Mouse (Mus musculus) neural tube, embryonic 15.5 days (tissue): ENCODE data around the gene Isoc2a. TPM values are rescaled to one million over a fixed set of nuclear protein-coding genes. Genes with fewer than 3 reads are reported as not detected.
A peak's percentile ranks its signal among the peaks of the same experiment; 100 is the strongest.

Source experiments
- ATAC-seq: fragments of 200-750 bp; cut with Nextera tagmentation; 2 replicates; pipeline ENCODE4 v1.8.0; 2017; ENCODE audit warnings: mild to moderate bottlenecking, moderate TSS enrichment, moderate library complexity; ENCODE audit not compliant: low FRiP score
- H3K27ac ChIP-seq: fragments of 300-500 bp; sonication (generic); replicated peaks from 2 replicates; pipeline ENCODE4 v1.5.1; 2015; ENCODE audit warnings: mild to moderate bottlenecking, inconsistent platforms
- H3K27me3 ChIP-seq: fragments of 300-500 bp; sonication (generic); replicated peaks from 2 replicates; pipeline ENCODE4 v1.6.1; 2015; ENCODE audit warnings: inconsistent platforms
- H3K36me3 ChIP-seq: fragments of 300-500 bp; sonication (generic); 2 replicates; pipeline ENCODE4 v1.6.1; 2015; ENCODE audit warnings: inconsistent platforms
- H3K4me1 ChIP-seq: fragments of 300-500 bp; sonication (generic); 2 replicates; pipeline ENCODE4 v1.6.1; 2015; ENCODE audit warnings: inconsistent platforms
- H3K4me2 ChIP-seq: fragments of 300-500 bp; sonication (generic); 2 replicates; pipeline ENCODE4 v1.6.1; 2015; ENCODE audit warnings: inconsistent platforms, mild to moderate bottlenecking, moderate library complexity
- H3K4me3 ChIP-seq: fragments of 300-500 bp; sonication (generic); replicated peaks from 2 replicates; pipeline ENCODE4 v1.5.1; 2015; ENCODE audit warnings: mild to moderate bottlenecking, inconsistent platforms
- H3K9ac ChIP-seq: fragments of 300-500 bp; sonication (generic); replicated peaks from 2 replicates; pipeline ENCODE4 v1.6.1; 2015; ENCODE audit warnings: mild to moderate bottlenecking, inconsistent platforms
- H3K9me3 ChIP-seq: fragments of 300-500 bp; sonication (generic); replicated peaks from 2 replicates; pipeline ENCODE4 v1.6.1; 2016; ENCODE audit warnings: inconsistent platforms
- WGBS: fragments of 180-500 bp; shearing (Covaris S2); methylation state at CpG from one replicate; pipeline ENCODE4 v1.1.7; 2015; ENCODE audit warnings: mixed read lengths; 5-methylcytosine and 5-hydroxymethylcytosine counted together
- polyA plus RNA-seq: library from polyadenylated mRNA; unstranded; fragments of >200 nt; fragmentation: Nextera tagmentation; extraction: Ambion mirVana; gene quantifications from 2 replicates; pipeline ENCODE4 v1.2.1, GENCODE M21; 2015

Gene Isoc2a
- polyA plus RNA-seq, 1 experiment from 2014 or later = 0.51 TPM

DNA sequence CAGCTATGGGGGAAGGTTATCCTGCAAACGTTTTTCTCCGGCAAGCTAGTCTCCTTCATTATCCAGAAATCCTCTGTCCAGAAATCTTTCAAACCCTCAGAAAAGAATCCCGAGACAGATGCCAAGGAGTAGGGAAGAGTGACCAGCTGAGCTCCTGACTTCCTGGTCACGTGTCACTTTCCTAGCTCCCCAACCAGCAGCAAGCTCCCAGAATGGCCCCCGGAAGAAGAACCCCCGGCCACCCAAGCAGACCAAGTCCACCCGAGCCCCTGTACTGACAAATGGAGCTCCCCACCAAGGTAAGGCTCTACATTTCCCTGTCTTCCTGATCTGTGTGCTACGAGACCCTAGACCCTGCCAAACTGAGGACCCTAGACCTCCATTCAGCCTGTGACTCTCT is 50.8 kb downstream of the Isoc2a start:
- H3K27me3 ChIP-seq = no peaks in the 10 kb centered on the region
- no peak overlapping the region for H3K4me2 ChIP-seq
- WGBS = 69% methylated on average over 8 of the region's 8 CpGs
- H3K4me1 ChIP-seq = peaks cover 37% of the 10 kb centered on the region
- no peak overlapping the region for H3K27ac ChIP-seq
- H3K9me3 ChIP-seq = no peaks in the 10 kb centered on the region
- no peak overlapping the region for H3K9ac ChIP-seq
- ATAC-seq = no peak
- H3K4me3 ChIP-seq = no peak overlapping the region
- H3K36me3 ChIP-seq = no peaks in the 10 kb centered on the region

DNA sequence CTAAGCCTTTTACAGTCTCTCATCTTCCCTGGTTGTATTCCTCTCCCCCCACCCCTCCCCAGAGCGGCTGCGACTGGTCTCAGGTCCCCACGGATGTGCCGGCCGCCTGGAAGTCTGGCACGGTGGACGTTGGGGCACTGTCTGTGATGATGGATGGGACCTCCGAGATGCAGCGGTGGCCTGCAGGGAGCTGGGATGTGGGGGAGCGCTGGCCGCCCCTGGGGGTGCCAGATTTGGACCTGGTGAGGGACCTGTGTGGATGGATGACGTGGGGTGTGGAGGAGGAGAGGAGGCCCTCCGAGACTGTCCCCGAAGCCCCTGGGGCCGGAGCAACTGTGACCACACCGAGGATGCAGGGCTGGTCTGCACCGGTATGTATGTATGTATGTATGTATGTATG is 51.4 kb downstream of the Isoc2a start:
- ATAC-seq = no peak
- no peak overlapping the region for H3K27ac ChIP-seq
- 73% methylated on average over 17 of the region's 17 CpGs for WGBS
- H3K4me1 ChIP-seq = peaks cover 30% of the 10 kb centered on the region
- no peaks in the 10 kb centered on the region for H3K36me3 ChIP-seq
- H3K9ac ChIP-seq = no peak overlapping the region
- H3K4me2 ChIP-seq = no peak overlapping the region
- H3K27me3 ChIP-seq = no peaks in the 10 kb centered on the region
- no peaks in the 10 kb centered on the region for H3K9me3 ChIP-seq
- H3K4me3 ChIP-seq = no peak overlapping the region

DNA sequence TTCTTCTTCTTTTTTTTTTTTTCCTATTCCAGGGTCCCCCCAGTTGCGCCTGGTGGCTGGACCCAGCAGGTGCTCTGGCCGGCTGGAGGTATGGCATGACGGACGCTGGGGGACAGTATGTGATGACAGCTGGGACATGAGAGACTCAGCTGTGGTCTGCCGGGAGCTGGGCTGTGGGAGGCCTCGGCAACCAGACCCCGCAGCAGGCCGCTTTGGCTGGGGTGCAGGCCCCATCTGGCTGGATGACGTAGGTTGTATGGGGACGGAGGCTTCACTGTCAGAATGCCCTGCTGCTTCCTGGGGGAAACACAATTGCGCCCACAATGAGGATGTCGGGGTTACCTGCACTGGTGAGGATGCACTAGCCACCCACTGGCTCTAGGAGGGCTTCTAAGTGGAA is 56.1 kb downstream of the Isoc2a start:
- no peaks in the 10 kb centered on the region for H3K4me1 ChIP-seq
- no peaks in the 10 kb centered on the region for H3K9me3 ChIP-seq
- 56% methylated on average over 12 of the region's 12 CpGs for WGBS
- H3K27me3 ChIP-seq = no peaks in the 10 kb centered on the region
- ATAC-seq = no peak
- H3K9ac ChIP-seq = no peak overlapping the region
- H3K4me2 ChIP-seq = no peak overlapping the region
- H3K27ac ChIP-seq = no peak overlapping the region
- H3K4me3 ChIP-seq = no peak overlapping the region
- no peaks in the 10 kb centered on the region for H3K36me3 ChIP-seq

DNA sequence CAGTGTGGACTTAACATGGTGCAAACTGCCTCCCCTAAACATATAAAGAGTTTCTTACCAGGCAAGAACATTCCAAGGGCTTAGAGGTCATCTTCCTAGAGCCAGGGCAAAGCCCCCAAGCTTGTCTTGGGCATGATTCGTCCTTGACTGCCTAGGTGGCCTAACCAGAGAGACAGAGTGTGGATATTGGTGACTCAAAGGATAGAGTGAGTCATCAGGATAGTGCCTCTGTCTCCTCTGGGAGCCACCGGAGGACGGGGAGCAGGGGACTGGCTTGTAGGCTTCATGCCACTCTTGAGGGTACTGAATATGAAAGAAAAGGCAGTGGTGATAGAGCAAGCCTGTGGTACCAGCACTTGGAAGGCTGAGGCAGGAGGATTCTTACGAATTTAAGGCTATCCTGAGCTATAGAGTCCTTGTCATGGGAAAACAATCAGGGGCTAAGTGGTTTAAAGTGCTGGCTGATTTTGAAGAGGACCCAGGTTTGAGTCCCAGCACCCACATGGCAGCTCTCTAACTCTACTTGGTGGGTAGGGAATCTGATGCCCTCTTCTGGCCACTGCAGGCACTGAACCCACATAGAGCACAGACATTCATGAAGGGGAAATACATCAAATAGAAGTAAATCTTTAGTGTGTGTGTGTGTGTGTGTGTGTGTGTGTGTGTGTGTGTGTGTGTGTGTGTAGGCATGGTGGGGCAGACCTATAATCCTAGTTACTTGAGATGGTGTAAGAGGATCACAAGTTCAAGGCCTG is 57.4 kb downstream of the Isoc2a start:
- WGBS = 84% methylated on average over 4 of the region's 4 CpGs

DNA sequence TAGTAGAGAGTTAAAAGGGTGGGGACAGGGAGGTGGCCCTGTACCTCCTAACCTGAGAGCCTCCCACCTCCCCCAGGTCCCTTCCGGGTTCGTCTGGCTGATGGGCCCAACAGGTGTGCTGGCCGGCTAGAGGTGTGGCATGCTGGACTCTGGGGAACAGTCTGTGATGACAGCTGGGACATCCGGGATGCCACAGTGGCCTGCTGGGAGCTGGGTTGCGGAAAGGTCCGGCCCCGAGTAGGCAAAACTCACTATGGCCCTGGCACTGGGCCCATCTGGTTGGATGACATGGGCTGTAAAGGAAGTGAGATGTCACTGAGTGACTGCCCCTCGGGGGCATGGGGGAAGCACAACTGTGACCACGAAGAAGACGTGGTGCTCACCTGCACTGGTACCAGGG is 59.9 kb downstream of the Isoc2a start:
- H3K36me3 ChIP-seq = no peaks in the 10 kb centered on the region
- no peak overlapping the region for H3K4me2 ChIP-seq
- 81% methylated on average over 10 of the region's 10 CpGs for WGBS
- H3K4me1 ChIP-seq = no peaks in the 10 kb centered on the region
- no peaks in the 10 kb centered on the region for H3K9me3 ChIP-seq
- ATAC-seq = no peak
- H3K4me3 ChIP-seq = no peak overlapping the region
- H3K9ac ChIP-seq = no peak overlapping the region
- no peak overlapping the region for H3K27ac ChIP-seq
- no peaks in the 10 kb centered on the region for H3K27me3 ChIP-seq

More for the DNA sequence above, 57.4 kb downstream of the Isoc2a start:
- Histone ChIP-seq H3K27me3 (no peaks in the 10 kb centered on the region), H3K9ac (no peak overlapping the region), H3K4me2 (no peak overlapping the region), H3K36me3 (no peaks in the 10 kb centered on the region), H3K4me3 (no peak overlapping the region), H3K9me3 (no peaks in the 10 kb centered on the region), H3K27ac (no peak overlapping the region), H3K4me1 (no peaks in the 10 kb centered on the region)
- no peak for ATAC-seq

DNA sequence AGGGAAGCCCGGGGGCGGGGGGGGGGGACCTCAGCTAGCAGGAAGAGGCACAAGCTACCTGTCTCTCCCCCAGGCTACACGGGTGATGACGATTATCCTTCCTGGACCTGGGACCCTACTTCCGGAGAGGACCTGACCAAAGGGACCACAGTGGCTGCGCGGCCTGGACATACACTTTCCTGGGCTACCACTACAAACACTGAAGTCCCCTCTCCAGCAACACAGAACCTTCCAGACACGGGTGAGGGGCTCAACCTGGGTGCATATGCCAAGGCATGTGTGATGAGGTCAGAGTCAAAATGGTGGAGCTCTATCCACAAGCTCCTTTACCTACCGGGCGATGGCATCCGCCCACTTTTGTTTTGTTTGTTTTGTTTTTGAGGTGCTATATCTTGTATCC is 60.4 kb downstream of the Isoc2a start:
- no peaks in the 10 kb centered on the region for H3K27me3 ChIP-seq
- H3K4me2 ChIP-seq = no peak overlapping the region
- H3K4me1 ChIP-seq = no peaks in the 10 kb centered on the region
- 79% methylated on average over 11 of the region's 11 CpGs for WGBS
- no peaks in the 10 kb centered on the region for H3K9me3 ChIP-seq
- ATAC-seq = no peak
- H3K27ac ChIP-seq = no peak overlapping the region
- no peak overlapping the region for H3K9ac ChIP-seq
- H3K36me3 ChIP-seq = no peaks in the 10 kb centered on the region
- no peak overlapping the region for H3K4me3 ChIP-seq

DNA sequence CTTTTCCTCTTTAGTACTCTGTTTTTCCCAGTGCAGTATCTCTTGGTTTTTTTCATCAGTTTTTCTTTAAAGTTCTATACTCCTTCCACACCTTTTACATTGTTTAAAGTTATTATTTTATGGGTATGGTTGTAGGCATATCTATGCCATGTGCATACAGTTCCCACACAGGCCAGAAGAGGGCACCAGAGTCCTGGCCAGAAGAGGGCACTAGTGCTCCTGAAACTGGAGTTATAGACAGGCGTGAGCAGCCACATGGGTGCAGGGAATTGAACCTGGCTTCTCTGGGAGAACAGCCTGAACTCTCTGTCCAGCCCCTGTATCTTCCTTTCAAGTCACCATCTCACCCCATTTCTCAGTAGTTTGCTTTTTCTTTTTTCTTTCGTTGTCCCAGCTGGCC is 61.5 kb downstream of the Isoc2a start:
- no peaks in the 10 kb centered on the region for H3K9me3 ChIP-seq
- 36% methylated on average over 2 of the region's 2 CpGs for WGBS
- H3K9ac ChIP-seq = no peak overlapping the region
- H3K27ac ChIP-seq = no peak overlapping the region
- no peak overlapping the region for H3K4me2 ChIP-seq
- H3K4me1 ChIP-seq = peaks cover 4% of the 10 kb centered on the region; the same call in 1 of the 2 replicates
- no peaks in the 10 kb centered on the region for H3K36me3 ChIP-seq
- no peak overlapping the region for H3K4me3 ChIP-seq
- ATAC-seq = no peak
- H3K27me3 ChIP-seq = no peaks in the 10 kb centered on the region

DNA sequence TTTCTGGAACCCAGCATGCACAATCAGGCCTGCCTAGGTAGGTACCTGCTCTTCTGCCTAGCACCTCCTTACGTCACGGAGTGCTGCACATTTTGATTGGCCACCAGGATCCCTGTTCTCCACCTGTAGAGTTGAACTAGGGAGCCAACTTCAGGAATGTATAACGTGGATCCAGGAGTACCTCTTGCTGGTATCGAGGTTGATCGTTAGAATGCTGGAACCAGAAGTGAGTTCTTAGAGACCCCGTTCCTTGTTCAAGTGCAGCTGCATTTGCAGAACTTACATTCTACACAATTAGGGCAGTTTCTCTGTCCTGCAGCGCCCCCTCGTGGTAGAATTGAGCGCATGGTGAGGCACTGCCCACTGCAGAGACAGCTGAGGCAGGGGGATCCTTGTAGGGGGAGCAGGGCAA is 63.1 kb downstream of the Isoc2a start:
- no peak overlapping the region for H3K27ac ChIP-seq
- no peak overlapping the region for H3K9ac ChIP-seq
- no peak overlapping the region for H3K4me3 ChIP-seq
- H3K36me3 ChIP-seq = no peaks in the 10 kb centered on the region
- peaks cover 6% of the 10 kb centered on the region; the same call in 1 of the 2 replicates for H3K4me1 ChIP-seq
- no peak overlapping the region for H3K4me2 ChIP-seq
- H3K27me3 ChIP-seq = no peaks in the 10 kb centered on the region
- WGBS = 16% methylated on average over 9 of the region's 9 CpGs
- H3K9me3 ChIP-seq = no peaks in the 10 kb centered on the region
- peak; percentile 64 for ATAC-seq

DNA sequence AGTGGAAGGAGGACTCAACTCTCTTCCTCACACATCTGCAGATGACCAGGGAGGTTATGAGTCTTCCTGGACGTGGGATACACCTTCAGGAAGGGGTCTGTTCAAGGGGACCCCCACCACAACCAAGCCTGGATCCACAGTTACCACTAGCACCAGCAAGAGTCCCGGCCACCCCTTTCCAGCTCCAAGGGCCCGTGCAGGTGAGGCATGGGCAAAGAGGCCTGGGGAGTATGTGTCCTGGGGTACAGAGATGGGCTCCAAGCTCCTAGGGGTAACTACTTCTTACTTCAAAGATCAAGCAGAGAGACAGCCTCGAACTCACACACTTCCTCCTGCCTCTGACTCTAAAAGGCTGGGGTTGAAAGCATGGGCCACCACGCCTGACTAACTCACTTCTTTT is 65.7 kb downstream of the Isoc2a start:
- Histone ChIP-seq H3K4me2 (no peak overlapping the region), H3K9me3 (no peaks in the 10 kb centered on the region), H3K36me3 (no peaks in the 10 kb centered on the region), H3K4me3 (no peak overlapping the region), H3K4me1 (peaks cover 6% of the 10 kb centered on the region; the same call in 1 of the 2 replicates), H3K27ac (no peak overlapping the region), H3K9ac (no peak overlapping the region), H3K27me3 (no peaks in the 10 kb centered on the region)
- ATAC-seq = no peak
- WGBS = 56% methylated on average over 5 of the region's 5 CpGs

DNA sequence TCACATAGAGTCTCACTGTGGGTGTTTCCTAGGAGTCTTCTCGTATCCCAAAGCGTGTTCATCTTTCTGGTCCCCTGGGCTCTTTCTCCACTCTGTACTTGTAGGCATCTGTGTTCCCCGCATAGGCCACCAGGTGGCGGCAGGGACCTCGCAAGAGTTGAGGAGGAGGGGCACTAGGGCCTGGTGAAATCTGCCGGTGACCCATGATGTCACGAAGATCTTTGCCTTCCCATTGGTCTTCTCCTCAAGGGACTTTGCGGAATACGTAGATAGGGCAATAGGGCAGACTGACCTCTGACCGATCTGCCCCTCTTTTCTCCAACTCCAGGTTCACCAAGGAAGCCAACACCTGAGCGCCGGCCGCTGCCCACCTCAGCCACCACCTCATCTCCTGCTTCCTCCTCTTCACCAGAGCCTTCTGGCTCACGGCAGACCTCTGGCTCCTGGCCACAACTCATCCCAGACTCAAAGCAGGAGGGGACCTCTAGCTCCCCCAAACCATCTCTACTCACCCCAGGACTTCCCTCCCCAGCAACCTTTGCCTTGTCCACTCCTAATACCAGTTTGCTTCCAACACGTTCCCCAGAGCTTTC is 66.4 kb downstream of the Isoc2a start:
- Histone ChIP-seq H3K4me2 (peak overlapping the region; percentile 57), H3K27me3 (no peaks in the 10 kb centered on the region), H3K9ac (0 out of 2 replicates have a peak overlapping the region, but pooled peaks have one; percentile 20), H3K36me3 (no peaks in the 10 kb centered on the region), H3K27ac (no peak overlapping the region), H3K4me3 (peak overlapping the region; percentile 37), H3K9me3 (no peaks in the 10 kb centered on the region), H3K4me1 (peaks cover 6% of the 10 kb centered on the region; the same call in 1 of the 2 replicates)
- WGBS = 22% methylated on average over 15 of the region's 15 CpGs
- ATAC-seq = peak; percentile 76
